Mouse (Mus musculus) MEL (cell line): ENCODE measurements at regions not wholly inside any gene's neighbourhood (a gene's known extent, or its start where the extent isn't known, plus 50 kb on each side); places are given as distances from the start of the nearest gene placed in this dataset.

Experiments
- BHLHE40 ChIP-seq: IDR thresholded peaks from 2 replicates; pipeline ENCODE4 v1.6.1; 2012; ENCODE audit warnings: low read depth, mild to moderate bottlenecking, inconsistent platforms, low read length, improper control_type of control experiment, borderline replicate concordance
- CHD1 ChIP-seq: IDR thresholded peaks from 2 replicates; pipeline ENCODE4 v1.6.1; 2012; ENCODE audit warnings: low read depth, mild to moderate bottlenecking, inconsistent platforms, low read length, improper control_type of control experiment
- CHD2 ChIP-seq: IDR thresholded peaks from 2 replicates; pipeline ENCODE4 v1.6.1; 2011; ENCODE audit warnings: low read length, improper control_type of control experiment
- CTCF ChIP-seq, 3 experiments: IDR thresholded peaks in 2 of 3; conservative IDR thresholded peaks in 1 of 3; 2 replicates each; pipeline ENCODE4 v1.5.1; 2011 to 2012; ENCODE audit warnings: low read length in 3 of 3, low read depth in 2 of 3, mild to moderate bottlenecking in 2 of 3, improper control_type of control experiment in 1 of 3, inconsistent platforms in 1 of 3, mixed read lengths in 1 of 3, moderate library complexity in 1 of 3; ENCODE audit not compliant: control insufficient read depth in 1 of 3, insufficient read depth in 1 of 3, poor library complexity in 1 of 3, severe bottlenecking in 1 of 3
- ELF1 ChIP-seq: IDR thresholded peaks from 2 replicates; pipeline ENCODE4 v1.6.1; 2014; ENCODE audit warnings: low read depth, mild to moderate bottlenecking, inconsistent platforms, low read length, improper control_type of control experiment, moderate library complexity
- EP300 ChIP-seq, 2 experiments: IDR thresholded peaks; 2 replicates each; pipeline ENCODE4 v1.6.1; 2011; ENCODE audit warnings: improper control_type of control experiment in 2 of 2, low read length in 2 of 2, low read depth in 1 of 2, mild to moderate bottlenecking in 1 of 2
- GABPA ChIP-seq: IDR thresholded peaks from 2 replicates; pipeline ENCODE4 v1.6.1; 2012; ENCODE audit warnings: low read depth, mild to moderate bottlenecking, inconsistent platforms, low read length, improper control_type of control experiment, moderate library complexity
- MXI1 ChIP-seq: IDR thresholded peaks from 2 replicates; pipeline ENCODE4 v1.6.1; 2011; ENCODE audit warnings: mild to moderate bottlenecking, low read depth, low read length, improper control_type of control experiment
- NRF1 ChIP-seq: IDR thresholded peaks from 2 replicates; pipeline ENCODE4 v1.6.1; 2014; ENCODE audit warnings: low read depth, mild to moderate bottlenecking, inconsistent platforms, low read length, improper control_type of control experiment, moderate library complexity; ENCODE audit not compliant: poor library complexity, insufficient read depth, severe bottlenecking
- POLR2A ChIP-seq, 2 experiments: IDR thresholded peaks; 2 replicates each; pipeline ENCODE4 v1.6.1; 2011 to 2012; ENCODE audit warnings: low read length in 2 of 2, mild to moderate bottlenecking in 2 of 2, control low read depth in 1 of 2, improper control_type of control experiment in 1 of 2, low read depth in 1 of 2, moderate library complexity in 1 of 2; ENCODE audit not compliant: control insufficient read depth in 1 of 2, insufficient read depth in 1 of 2, poor library complexity in 1 of 2
- POLR2AphosphoS2 ChIP-seq: IDR thresholded peaks from 2 replicates; pipeline ENCODE4 v1.6.1; 2011; ENCODE audit warnings: low read length, improper control_type of control experiment
- TBP ChIP-seq: IDR thresholded peaks from 2 replicates; pipeline ENCODE4 v1.8.0; 2011; ENCODE audit warnings: low read depth, low read length, improper control_type of control experiment
- TCF12 ChIP-seq: IDR thresholded peaks from 2 replicates; pipeline ENCODE4 v1.6.1; 2014; ENCODE audit warnings: low read depth, mild to moderate bottlenecking, inconsistent platforms, low read length, improper control_type of control experiment, moderate library complexity
- USF1 ChIP-seq: IDR thresholded peaks from 2 replicates; pipeline ENCODE4 v1.6.1; 2014; ENCODE audit warnings: low read depth, mild to moderate bottlenecking, inconsistent platforms, low read length, improper control_type of control experiment, moderate library complexity

DNA sequence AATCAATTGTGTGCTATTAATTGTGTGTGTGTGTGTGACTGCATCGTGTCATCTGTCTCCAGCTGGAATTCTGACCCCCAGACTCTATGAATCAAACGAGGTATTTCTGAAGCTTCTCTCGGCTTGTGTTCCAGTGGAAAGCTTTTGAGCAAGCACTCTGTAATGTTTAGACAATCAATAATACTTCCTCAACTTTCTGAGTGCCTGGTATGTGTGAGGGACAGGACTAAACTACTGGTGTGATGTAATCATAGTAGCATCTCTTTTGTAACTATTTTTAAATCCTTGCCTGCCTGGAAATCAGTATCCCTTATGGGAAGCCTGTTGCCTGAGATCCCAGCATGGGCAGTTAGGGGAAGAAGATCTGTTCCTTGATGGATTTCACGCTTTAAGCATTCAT is 62.4 kb upstream of the Slc44a3 start:
- TF ChIP-seq GABPA, result no peak
- TF ChIP-seq CTCF (IDR thresholded peaks at IDR 0.05 in 2 of 3, conservative IDR thresholded peaks at IDR 0.05 in 1 of 3; ENCODE audit: control insufficient read depth in 1 of 3, insufficient read depth in 1 of 3, low read depth in 2 of 3, low read length in 3 of 3, poor library complexity in 1 of 3, severe bottlenecking in 1 of 3), result no peak
- no peak for TF ChIP-seq CHD1
- no peak for TF ChIP-seq EP300 (IDR thresholded peaks at IDR 0.05; ENCODE audit: low read depth in 1 of 2, low read length in 2 of 2)
- no peak for TF ChIP-seq CHD2
- no peak for TF ChIP-seq NRF1
- TF ChIP-seq TCF12, result no peak
- TF ChIP-seq ELF1, result no peak
- no peak for TF ChIP-seq POLR2A (IDR thresholded peaks at IDR 0.05; ENCODE audit: control insufficient read depth in 1 of 2, insufficient read depth in 1 of 2, low read depth in 1 of 2, low read length in 2 of 2, poor library complexity in 1 of 2)
- no peak for TF ChIP-seq BHLHE40
- TF ChIP-seq MXI1, result no peak
- no peak for TF ChIP-seq USF1
- no peak for TF ChIP-seq POLR2AphosphoS2
- no peak for TF ChIP-seq TBP
